Mouse (Mus musculus): ENCODE data around the gene 2310011J03Rik.

GRCm38 (mm10) chr10:80288657-80289056, 31.7 kb downstream of the 2310011J03Rik start:
- TF ChIP-seq GATA1 (IDR thresholded peaks at IDR 0.05; ENCODE audit: borderline replicate concordance, low read length) (no peak), FLI1 (IDR thresholded peaks at IDR 0.05; ENCODE audit: low read length) (no peak)
